Mouse (Mus musculus) intestine, embryonic 14.5 days (tissue): ENCODE measurements at regions not wholly inside any gene's neighbourhood (a gene's known extent, or its start where the extent isn't known, plus 50 kb on each side); places are given as distances from the start of the nearest gene placed in this dataset.

Source experiments
- ATAC-seq: fragments of 200-750 bp; cut with Nextera tagmentation; replicated peaks from 2 replicates; pipeline ENCODE4 v1.8.0; 2017; ENCODE audit warnings: low read depth, moderate number of reproducible peaks, moderate TSS enrichment, moderate library complexity; ENCODE audit not compliant: low FRiP score, low TSS enrichment
- DNase-seq: peaks from one replicate; pipeline ENCODE4 v3.0.0-alpha.2; 2018; ENCODE audit warnings: low spot score
- H3K27ac ChIP-seq: fragments of 300-500 bp; sonication (generic); 2 replicates; pipeline ENCODE4 v1.5.1; 2014; ENCODE audit warnings: low read depth, mild to moderate bottlenecking, control low read depth
- H3K27me3 ChIP-seq: fragments of 300-500 bp; sonication (generic); replicated peaks from 2 replicates; pipeline ENCODE4 v1.6.1; 2014; ENCODE audit warnings: low read length, control low read depth; ENCODE audit not compliant: control insufficient read depth, insufficient read depth
- H3K36me3 ChIP-seq: fragments of 300-500 bp; sonication (generic); 2 replicates; pipeline ENCODE4 v1.6.1; 2014; ENCODE audit warnings: low read length, control low read depth; ENCODE audit not compliant: control insufficient read depth, insufficient read depth
- H3K4me1 ChIP-seq: fragments of 300-500 bp; sonication (generic); replicated peaks from 2 replicates; pipeline ENCODE4 v1.6.1; 2014; ENCODE audit warnings: low read length, control low read depth, mixed read lengths; ENCODE audit not compliant: control insufficient read depth, insufficient read depth
- H3K4me2 ChIP-seq: fragments of 300-500 bp; sonication (generic); 2 replicates; pipeline ENCODE4 v1.6.1; 2014; ENCODE audit warnings: low read length
- H3K4me3 ChIP-seq: fragments of 300-500 bp; sonication (generic); 2 replicates; pipeline ENCODE4 v1.5.1; 2014; ENCODE audit warnings: low read depth, low read length, control low read depth, mixed read lengths
- H3K9ac ChIP-seq: fragments of 300-500 bp; sonication (generic); 2 replicates; pipeline ENCODE4 v1.6.1; 2014; ENCODE audit warnings: mild to moderate bottlenecking, low read length
- H3K9me3 ChIP-seq: fragments of 300-500 bp; sonication (generic); 2 replicates; pipeline ENCODE4 v1.6.1; 2016; ENCODE audit warnings: low read length, control low read depth; ENCODE audit not compliant: control insufficient read depth
- WGBS: fragments of 180-500 bp; shearing (Covaris S2); extraction: QIAGEN DNeasy Blood & Tissue Kit; methylation state at CpG from one replicate; pipeline ENCODE4 v1.1.7; 2014; 5-methylcytosine and 5-hydroxymethylcytosine counted together

DNA sequence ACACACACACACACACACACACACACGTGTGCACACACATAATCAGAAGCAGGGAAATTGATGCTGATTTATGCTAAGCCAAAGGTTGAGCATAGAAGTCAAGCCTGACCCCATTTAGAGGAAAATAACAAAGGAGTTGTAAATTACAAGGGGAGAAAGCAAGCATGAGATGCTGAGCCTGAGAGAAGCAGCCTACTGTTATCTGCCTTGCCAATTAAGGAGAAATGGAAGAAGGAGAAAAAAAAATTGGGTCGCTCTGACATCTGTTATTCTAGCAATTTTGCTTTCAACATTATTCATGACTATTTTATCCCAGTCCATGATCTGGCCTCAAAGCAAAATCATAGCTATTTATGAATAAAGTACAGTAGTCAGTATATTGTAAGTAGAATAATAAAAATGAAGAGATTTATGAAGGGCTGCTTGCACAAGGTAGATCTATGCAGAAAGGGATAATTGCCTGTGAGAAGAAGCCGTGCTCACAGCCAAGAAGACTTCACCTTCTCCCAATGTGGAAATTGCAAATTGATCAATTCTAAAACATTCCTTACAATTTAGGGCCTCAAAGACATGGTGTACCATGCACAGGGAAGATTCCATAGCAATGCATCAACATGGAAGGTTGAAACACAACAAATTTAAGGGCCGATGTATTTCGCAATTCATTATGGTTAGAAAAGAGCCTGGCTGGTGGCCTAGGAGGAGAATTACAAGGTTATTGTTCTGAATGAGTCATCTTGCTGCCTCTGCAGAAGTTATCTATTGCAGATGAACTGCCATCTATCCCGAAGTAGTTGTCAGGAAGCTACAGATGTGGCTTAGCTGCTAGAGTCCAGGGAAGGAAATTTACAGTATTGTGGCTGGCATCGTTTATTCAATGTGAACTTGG, 585.7 kb downstream of the Zfp619 start:
- H3K27ac ChIP-seq: no peak overlapping the region
- no peak for ATAC-seq
- no peak overlapping the region for H3K4me3 ChIP-seq
- H3K27me3 ChIP-seq: no peaks in the 10 kb centered on the region
- 81% methylated on average over 7 of the region's 7 CpGs for WGBS
- H3K9ac ChIP-seq: no peak overlapping the region
- H3K36me3 ChIP-seq: no peaks in the 10 kb centered on the region
- H3K4me2 ChIP-seq: no peak overlapping the region
- DNase-seq: no peak
- H3K4me1 ChIP-seq: no peaks in the 10 kb centered on the region
- H3K9me3 ChIP-seq: no peaks in the 10 kb centered on the region

DNA sequence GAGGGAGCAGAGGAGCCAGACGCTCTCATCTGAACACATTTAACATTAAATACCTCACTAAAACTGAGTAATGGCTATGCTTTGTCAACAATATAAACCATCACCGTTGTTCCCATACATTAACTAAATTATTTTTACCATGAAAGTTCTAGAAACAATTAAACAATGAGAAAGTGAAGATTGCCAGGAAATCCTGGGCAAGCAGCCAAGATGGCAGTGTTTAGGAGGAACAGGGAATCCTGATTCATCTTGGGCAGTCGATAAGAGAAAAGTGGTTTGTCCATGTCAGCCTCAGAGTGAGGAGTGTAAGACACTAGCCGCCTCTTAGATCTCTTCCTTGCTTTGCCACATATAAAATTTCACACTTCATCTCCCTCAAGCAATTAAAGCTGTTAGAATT, 625.3 kb downstream of the Zfp619 start:
- Histone ChIP-seq H3K27ac (no peak overlapping the region), H3K4me3 (no peak overlapping the region), H3K4me1 (no peaks in the 10 kb centered on the region), H3K27me3 (no peaks in the 10 kb centered on the region), H3K9me3 (no peaks in the 10 kb centered on the region), H3K4me2 (no peak overlapping the region), H3K9ac (no peak overlapping the region), H3K36me3 (no peaks in the 10 kb centered on the region)
- WGBS: 59% methylated on average over 4 of the region's 4 CpGs
- no peak for ATAC-seq
- DNase-seq: no peak

DNA sequence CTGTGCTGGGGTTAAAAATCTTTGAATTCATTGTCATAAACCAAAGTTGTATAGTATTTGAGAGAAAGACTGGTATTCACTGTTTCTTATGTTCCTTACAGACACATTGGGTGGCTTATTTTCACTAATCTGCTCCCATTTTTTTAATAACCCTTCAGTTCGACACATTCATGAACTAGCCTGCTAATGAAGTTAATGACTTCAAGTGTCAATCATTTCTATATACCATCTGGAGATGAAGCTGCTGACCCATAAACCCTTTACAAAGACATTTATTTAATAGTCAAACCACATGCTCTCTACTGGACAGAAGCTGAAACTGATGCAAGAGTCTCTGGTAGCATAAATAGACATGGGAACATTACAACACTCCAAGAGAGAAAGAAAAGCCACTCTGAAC, 626.9 kb downstream of the Zfp619 start:
- Histone ChIP-seq H3K9ac (no peak overlapping the region), H3K9me3 (no peaks in the 10 kb centered on the region), H3K27ac (no peak overlapping the region), H3K4me3 (no peak overlapping the region), H3K36me3 (no peaks in the 10 kb centered on the region), H3K4me1 (no peaks in the 10 kb centered on the region), H3K4me2 (no peak overlapping the region), H3K27me3 (no peaks in the 10 kb centered on the region)
- DNase-seq: no peak
- no peak for ATAC-seq
- WGBS: 85% methylated on average over 1 of the region's 1 CpGs

DNA sequence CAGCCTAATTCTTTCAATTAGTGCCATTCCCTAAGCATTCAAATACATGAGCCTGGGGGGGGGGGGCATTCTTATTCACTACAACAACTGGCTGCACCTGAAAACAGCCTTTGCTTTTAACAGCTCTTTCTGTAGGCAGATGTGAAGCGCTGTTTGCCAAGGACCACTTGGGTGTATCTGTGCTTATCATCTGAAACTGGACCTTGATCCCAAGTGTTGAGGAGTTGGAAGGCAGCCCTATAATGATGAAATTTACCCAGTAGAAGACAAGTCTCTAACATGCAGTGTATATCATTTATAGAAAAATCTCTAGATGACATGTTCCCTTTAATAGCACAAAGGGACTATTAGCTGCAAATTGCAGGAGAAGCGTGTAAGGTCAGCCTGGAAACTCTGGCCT, 660.0 kb downstream of the Zfp619 start:
- WGBS: 77% methylated on average over 2 of the region's 2 CpGs
- no peak overlapping the region for H3K4me2 ChIP-seq
- no peaks in the 10 kb centered on the region for H3K36me3 ChIP-seq
- no peaks in the 10 kb centered on the region for H3K27me3 ChIP-seq
- DNase-seq (no peak), ATAC-seq (no peak)
- no peaks in the 10 kb centered on the region for H3K4me1 ChIP-seq
- H3K4me3 ChIP-seq: no peak overlapping the region
- no peaks in the 10 kb centered on the region for H3K9me3 ChIP-seq
- H3K9ac ChIP-seq: no peak overlapping the region
- H3K27ac ChIP-seq: no peak overlapping the region

DNA sequence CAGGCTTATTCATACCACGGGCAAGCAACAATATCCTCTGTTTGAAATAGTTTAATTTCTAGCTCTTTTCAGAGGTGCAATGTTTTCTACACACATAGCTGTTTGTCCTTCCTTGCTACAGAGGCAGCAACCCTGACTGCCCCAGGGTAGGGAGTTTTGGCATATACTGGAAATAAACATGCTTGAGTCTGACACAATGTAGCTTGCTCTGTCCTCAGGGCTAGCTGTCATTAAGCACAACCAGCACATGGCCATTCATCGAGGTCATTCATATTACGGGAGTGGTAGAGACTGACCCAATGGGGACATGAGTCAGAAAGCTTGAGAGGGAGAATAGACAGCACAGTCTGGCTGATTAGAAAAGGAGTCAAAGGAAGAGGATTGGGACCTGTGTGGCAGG, 677.8 kb downstream of the Zfp619 start:
- H3K9me3 ChIP-seq: no peaks in the 10 kb centered on the region
- H3K4me2 ChIP-seq: no peak overlapping the region
- ATAC-seq (no peak), DNase-seq (no peak)
- no peaks in the 10 kb centered on the region for H3K27me3 ChIP-seq
- H3K4me3 ChIP-seq: no peak overlapping the region
- 82% methylated on average over 3 of the region's 3 CpGs for WGBS
- no peak overlapping the region for H3K9ac ChIP-seq
- H3K27ac ChIP-seq: no peak overlapping the region
- no peaks in the 10 kb centered on the region for H3K36me3 ChIP-seq
- no peaks in the 10 kb centered on the region for H3K4me1 ChIP-seq

DNA sequence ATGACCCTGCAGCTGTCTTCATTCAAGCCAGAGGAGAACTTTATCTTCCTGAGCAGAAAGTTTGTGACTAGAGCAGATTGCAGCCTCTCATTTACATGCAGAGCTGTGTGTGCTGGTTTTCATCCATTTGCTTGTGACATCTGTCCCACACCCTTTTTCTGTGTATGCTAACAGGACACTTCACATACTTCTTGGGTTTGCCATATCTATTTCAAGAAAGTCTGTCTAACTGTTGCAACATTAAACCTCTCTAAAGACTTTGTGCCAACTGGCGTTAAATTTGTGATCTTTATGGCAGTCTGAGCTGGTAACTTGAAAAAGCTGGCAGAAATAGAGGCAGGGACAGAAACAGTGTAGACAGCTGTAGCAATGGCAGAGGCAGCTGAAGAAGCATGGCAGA, 685.0 kb downstream of the Zfp619 start:
- Histone ChIP-seq H3K27me3 (no peaks in the 10 kb centered on the region), H3K27ac (no peak overlapping the region), H3K9me3 (no peaks in the 10 kb centered on the region), H3K36me3 (no peaks in the 10 kb centered on the region), H3K9ac (no peak overlapping the region), H3K4me2 (no peak overlapping the region), H3K4me1 (no peaks in the 10 kb centered on the region), H3K4me3 (no peak overlapping the region)
- ATAC-seq (no peak), DNase-seq (no peak)
- 47% methylated on average over 1 of the region's 1 CpGs for WGBS

DNA sequence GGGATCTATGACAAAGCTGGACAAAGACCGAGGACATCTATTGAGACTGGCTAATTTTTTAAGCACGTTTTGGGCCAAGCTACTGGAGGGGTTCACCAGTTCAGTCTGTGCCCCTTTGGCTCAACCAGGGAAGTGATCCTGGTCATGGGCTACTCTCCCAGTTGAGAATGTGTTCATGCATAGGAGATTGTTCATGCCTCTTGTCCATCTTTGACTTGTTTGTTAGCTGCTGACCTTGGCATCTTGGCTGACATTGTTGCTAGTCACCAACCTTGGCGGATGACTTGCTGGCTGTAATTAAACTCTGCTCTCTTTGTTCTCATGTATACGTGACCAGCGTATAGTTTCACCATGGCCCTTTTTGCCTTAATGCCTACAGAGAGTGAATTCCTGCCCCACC, 686.2 kb upstream of the Vstm2b start:
- Histone ChIP-seq H3K9ac (no peak overlapping the region), H3K36me3 (no peaks in the 10 kb centered on the region), H3K27me3 (no peaks in the 10 kb centered on the region), H3K27ac (no peak overlapping the region), H3K4me3 (no peak overlapping the region), H3K4me1 (no peaks in the 10 kb centered on the region), H3K9me3 (no peaks in the 10 kb centered on the region), H3K4me2 (no peak overlapping the region)
- WGBS: 85% methylated on average over 5 of the region's 5 CpGs
- DNase-seq (no peak), ATAC-seq (no peak)

DNA sequence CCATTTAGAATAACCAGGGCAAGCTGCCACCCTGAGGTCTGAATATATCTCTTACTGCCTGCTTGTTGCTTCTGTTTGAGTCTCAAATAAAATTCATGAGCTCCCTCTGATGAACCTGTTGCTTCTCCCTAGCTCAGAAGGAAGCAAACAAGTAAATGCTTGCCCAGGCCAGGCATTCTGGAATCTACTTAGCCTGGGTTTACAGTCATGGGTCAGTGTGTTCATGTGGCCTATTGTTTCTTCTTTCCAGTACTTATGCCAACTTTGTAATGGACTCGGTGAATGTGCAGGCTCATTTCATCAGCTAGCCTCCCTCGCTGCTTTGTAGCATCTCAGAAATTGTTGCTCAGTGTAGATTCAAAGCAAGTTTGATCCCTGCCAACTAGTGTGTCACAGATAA, 685.6 kb upstream of the Vstm2b start:
- H3K4me2 ChIP-seq: no peak overlapping the region
- no peak overlapping the region for H3K4me3 ChIP-seq
- no peaks in the 10 kb centered on the region for H3K27me3 ChIP-seq
- WGBS: 76% methylated on average over 2 of the region's 2 CpGs
- H3K36me3 ChIP-seq: no peaks in the 10 kb centered on the region
- DNase-seq (no peak), ATAC-seq (no peak)
- no peak overlapping the region for H3K27ac ChIP-seq
- no peak overlapping the region for H3K9ac ChIP-seq
- H3K9me3 ChIP-seq: no peaks in the 10 kb centered on the region
- H3K4me1 ChIP-seq: no peaks in the 10 kb centered on the region

DNA sequence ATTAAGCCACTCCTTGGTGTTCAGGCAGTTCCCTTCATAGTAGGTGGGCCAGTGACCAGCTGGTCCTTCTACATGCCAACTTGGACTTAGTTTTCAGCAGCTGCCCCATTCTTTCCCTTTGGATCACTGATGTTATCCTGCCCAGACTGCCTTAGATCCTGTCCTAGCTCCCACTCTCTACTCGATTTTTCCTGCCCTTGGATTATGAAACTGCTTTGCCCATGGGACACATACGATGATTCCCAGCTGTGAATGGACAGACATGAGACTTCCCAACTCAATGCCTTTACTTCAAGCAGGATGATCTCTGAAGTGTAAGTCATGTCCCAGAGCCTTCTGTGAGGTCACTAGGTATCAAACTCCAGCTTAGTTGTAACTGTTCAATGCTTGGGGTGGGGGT, 684.5 kb upstream of the Vstm2b start:
- DNase-seq (no peak), ATAC-seq (no peak)
- no peaks in the 10 kb centered on the region for H3K27me3 ChIP-seq
- WGBS: 64% methylated on average over 2 of the region's 2 CpGs
- no peak overlapping the region for H3K9ac ChIP-seq
- H3K4me2 ChIP-seq: no peak overlapping the region
- H3K4me3 ChIP-seq: no peak overlapping the region
- no peak overlapping the region for H3K27ac ChIP-seq
- no peaks in the 10 kb centered on the region for H3K9me3 ChIP-seq
- H3K36me3 ChIP-seq: no peaks in the 10 kb centered on the region
- H3K4me1 ChIP-seq: no peaks in the 10 kb centered on the region
